Mouse (Mus musculus) adrenal gland, postnatal 25 days (tissue): ENCODE results near the gene Usp1. TPM values are rescaled to one million over a fixed set of nuclear protein-coding genes. Genes with fewer than 3 reads are reported as not detected.
"Not testable (repeated sequence)": the region's sequence is repeated elsewhere in the genome, so short reads cannot be mapped to it uniquely, and the experiment has no call there.

ENCODE experiments used
- DNase-seq: peaks from one replicate; pipeline ENCODE4 v3.0.0; 2021; ENCODE audit warnings: mixed read lengths
- total RNA-seq: library from RNA; stranded (reverse); gene quantifications from 2 replicates; pipeline ENCODE4 v1.2.3, GENCODE M21; 2021

Gene Usp1
- total RNA-seq, 1 experiment from 2014 or later: 29.5 TPM

DNA sequence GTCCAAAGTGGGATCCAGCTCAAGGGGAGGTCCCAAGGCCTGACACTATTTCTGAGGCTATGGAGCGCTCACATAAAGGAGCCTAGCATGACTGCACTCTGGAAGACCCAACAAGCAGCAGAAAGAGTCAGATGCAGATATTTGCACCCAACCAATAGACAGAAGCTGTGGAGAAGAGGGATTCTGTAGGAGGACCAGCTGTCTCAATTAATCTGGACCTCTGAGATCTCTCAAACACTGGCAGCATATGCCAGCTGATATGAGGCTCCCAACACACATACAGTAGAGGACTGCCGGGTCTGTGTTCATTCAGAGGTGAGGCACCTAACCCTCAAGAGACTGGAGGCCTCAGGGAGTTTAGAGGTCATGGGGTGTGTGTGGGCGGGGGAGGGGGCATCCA is 56.4 kb downstream of the Usp1 start:
- DNase-seq: not testable (repeated sequence)

GRCm38 (mm10) chr4:98984701-98985100 is 61.1 kb downstream of the Usp1 start:
- DNase-seq: no peak

Other genes with a start within 250 kb of the Usp1 start
- gene L1td1, start 197.1 kb upstream of the Usp1 start, total RNA-seq: not detected in 2 replicates
- gene Kank4, start 106.3 kb upstream of the Usp1 start, total RNA-seq: 1.7 and 2.1 TPM in 2 replicates
- gene I0C0044D17Rik, start 100.0 kb upstream of the Usp1 start, total RNA-seq: not detected in 2 replicates
- gene Angptl3, start 107.1 kb downstream of the Usp1 start, total RNA-seq: 0.39 and 5.4 TPM in 2 replicates
- 57.2 and 74.6 TPM in 2 replicates for gene Dock7, start 197.1 kb downstream of the Usp1 start, total RNA-seq